Mouse (Mus musculus): Measurements from ENCODE around the gene Elane.

DNA sequence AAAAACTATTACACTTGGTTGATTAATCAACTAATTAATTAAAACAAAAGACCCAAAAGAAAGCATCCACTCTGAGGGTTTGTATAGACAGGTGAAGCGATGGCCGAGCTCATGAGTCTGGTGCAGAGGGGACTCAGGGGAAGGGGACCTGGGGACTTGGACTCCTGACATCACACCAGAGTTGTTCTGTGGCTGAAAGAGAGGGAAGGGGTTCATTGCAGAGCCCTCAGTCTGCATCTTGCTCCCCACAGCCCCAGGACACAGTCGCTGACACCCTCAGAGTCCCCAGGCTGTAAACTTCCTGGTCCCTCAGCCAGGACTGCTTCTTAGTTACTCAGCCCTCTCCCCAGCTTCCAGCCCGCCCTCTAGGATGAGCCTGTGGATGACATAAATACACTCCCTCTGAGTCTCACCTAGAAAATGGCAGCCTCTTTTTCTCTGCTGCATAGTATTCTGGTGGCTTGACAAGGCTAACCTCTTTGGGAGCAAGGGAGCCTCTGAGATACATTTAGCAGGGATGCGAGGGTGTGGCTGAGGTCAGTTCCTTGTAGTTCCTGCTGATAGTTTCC is 31.6 kb downstream of the Elane start:
- no peak for TF ChIP-seq POLR2A (IDR thresholded peaks at IDR 0.05; ENCODE audit: control insufficient read depth, extremely low read depth, insufficient read depth, low read length, poor library complexity)
- TF ChIP-seq CTCF (IDR thresholded peaks at IDR 0.05; ENCODE audit: borderline replicate concordance, control insufficient read depth, extremely low read depth, insufficient read depth, low read length, poor library complexity), result no peak
